Mouse (Mus musculus) liver, adult (tissue): Measurements from ENCODE around the gene Nanos3.

Experiments
- GATA4 ChIP-seq: IDR thresholded peaks from 2 replicates; pipeline ENCODE4 v1.6.1; 2014; ENCODE audit warnings: mild to moderate bottlenecking, low read length; ENCODE audit not compliant: insufficient replicate concordance

The Nanos3 gene

GRCm38 (mm10) chr8:84178592-84178991, 6.4 kb downstream of the Nanos3 start:
- no peak for TF ChIP-seq GATA4

GRCm38 (mm10) chr8:84177405-84177804, 7.6 kb downstream of the Nanos3 start:
- no peak for TF ChIP-seq GATA4

GRCm38 (mm10) chr8:84176560-84176959, 8.5 kb downstream of the Nanos3 start:
- TF ChIP-seq GATA4 = no peak

- no peak for TF ChIP-seq GATA4
Measured at GRCm38 (mm10) chr8:84173861-84174260, 11.2 kb downstream of the Nanos3 start.

GRCm38 (mm10) chr8:84170096-84170495, 14.9 kb downstream of the Nanos3 start:
- TF ChIP-seq GATA4 = no peak

- no peak for TF ChIP-seq GATA4
Measured at GRCm38 (mm10) chr8:84167696-84168095, 17.3 kb downstream of the Nanos3 start.

- TF ChIP-seq GATA4 = no peak
Measured at GRCm38 (mm10) chr8:84157620-84158019, 27.4 kb downstream of the Nanos3 start.

- no peak for TF ChIP-seq GATA4
Measured at GRCm38 (mm10) chr8:84149181-84149580, 35.8 kb downstream of the Nanos3 start.

GRCm38 (mm10) chr8:84148531-84148850, 36.5 kb downstream of the Nanos3 start:
- no peak for TF ChIP-seq GATA4

GRCm38 (mm10) chr8:84147769-84148530, 37.1 kb downstream of the Nanos3 start, which contains the start of the genes Cc2d1a and 4930432K21Rik:
Gene Cc2d1a (minus strand): TSS chr8:84147936.
Gene 4930432K21Rik (plus strand): TSS chr8:84148025.
- no peak for TF ChIP-seq GATA4

GRCm38 (mm10) chr8:84147324-84147766, 37.7 kb downstream of the Nanos3 start:
- no peak for TF ChIP-seq GATA4

- TF ChIP-seq GATA4 = no peak
Measured at GRCm38 (mm10) chr8:84144636-84145245, 40.3 kb downstream of the Nanos3 start.

GRCm38 (mm10) chr8:84140838-84141237, 44.2 kb downstream of the Nanos3 start:
- TF ChIP-seq GATA4 = no peak

- TF ChIP-seq GATA4 = no peak
Measured at GRCm38 (mm10) chr8:84137848-84138247, 47.2 kb downstream of the Nanos3 start.

- no peak for TF ChIP-seq GATA4
Measured at GRCm38 (mm10) chr8:84132225-84132624, 52.8 kb downstream of the Nanos3 start.

GRCm38 (mm10) chr8:84130806-84131205, 54.2 kb downstream of the Nanos3 start:
- no peak for TF ChIP-seq GATA4

- TF ChIP-seq GATA4 = no peak
Measured at GRCm38 (mm10) chr8:84128277-84128676, 56.7 kb downstream of the Nanos3 start.

- no peak for TF ChIP-seq GATA4
Measured at GRCm38 (mm10) chr8:84127202-84127901, 57.7 kb downstream of the Nanos3 start.
